Mouse (Mus musculus) forebrain, embryonic 11.5 days (tissue): ENCODE measurements around the gene Gnat3. TPM values are rescaled to one million over a fixed set of nuclear protein-coding genes. Genes with fewer than 3 reads are reported as not detected.

Experiments used
- ATAC-seq: fragments of 200-750 bp; cut with Nextera tagmentation; replicated peaks from 2 replicates; pipeline ENCODE4 v1.8.0; 2017; ENCODE audit warnings: moderate TSS enrichment; ENCODE audit not compliant: low FRiP score
- DNase-seq: peaks from one replicate; pipeline ENCODE4 v3.0.0-alpha.2; 2017; ENCODE audit warnings: low spot score
- H3K27ac ChIP-seq: fragments of 300-500 bp; sonication (generic); 2 replicates; pipeline ENCODE4 v1.5.1; 2014; ENCODE audit warnings: low read depth, low read length
- H3K27me3 ChIP-seq: fragments of 300-500 bp; sonication (generic); 2 replicates; pipeline ENCODE4 v1.6.1; 2014; ENCODE audit warnings: mild to moderate bottlenecking, low read length, mixed read lengths; ENCODE audit not compliant: control insufficient read depth, insufficient read depth
- H3K36me3 ChIP-seq: fragments of 300-500 bp; sonication (generic); 2 replicates; pipeline ENCODE4 v1.6.1; 2014; ENCODE audit warnings: mild to moderate bottlenecking, low read length, moderate library complexity, mixed read lengths; ENCODE audit not compliant: control insufficient read depth, insufficient read depth
- H3K4me1 ChIP-seq: fragments of 300-500 bp; sonication (generic); replicated peaks from 2 replicates; pipeline ENCODE4 v1.6.1; 2014; ENCODE audit warnings: low read length, mixed read lengths; ENCODE audit not compliant: control insufficient read depth, insufficient read depth
- H3K4me2 ChIP-seq: fragments of 300-500 bp; sonication (generic); 2 replicates; pipeline ENCODE4 v1.6.1; 2014; ENCODE audit warnings: low read depth, mild to moderate bottlenecking, low read length, moderate library complexity, mixed read lengths; ENCODE audit not compliant: severe bottlenecking
- H3K4me3 ChIP-seq: fragments of 300-500 bp; sonication (generic); 2 replicates; pipeline ENCODE4 v1.5.1; 2014; ENCODE audit warnings: low read depth, low read length
- H3K9ac ChIP-seq: fragments of 300-500 bp; sonication (generic); 2 replicates; pipeline ENCODE4 v1.6.1; 2014; ENCODE audit warnings: low read length
- H3K9me3 ChIP-seq: fragments of 300-500 bp; sonication (generic); 2 replicates; pipeline ENCODE4 v1.6.1; 2016; ENCODE audit warnings: low read length, mixed read lengths; ENCODE audit not compliant: control insufficient read depth
- WGBS: fragments of 180-500 bp; shearing (Covaris S2); extraction: QIAGEN DNeasy Blood & Tissue Kit; methylation state at CpG from one replicate; pipeline ENCODE4 v1.1.7; 2014; 5-methylcytosine and 5-hydroxymethylcytosine counted together
- polyA plus RNA-seq: library from polyadenylated mRNA; unstranded; fragments of >200 nt; fragmentation: Nextera tagmentation; extraction: Ambion mirVana; gene quantifications from 2 replicates; pipeline ENCODE4 v1.2.1, GENCODE M21; 2014

Gnat3 gene
- polyA plus RNA-seq, 1 experiment from 2014 or later: not detected

DNA sequence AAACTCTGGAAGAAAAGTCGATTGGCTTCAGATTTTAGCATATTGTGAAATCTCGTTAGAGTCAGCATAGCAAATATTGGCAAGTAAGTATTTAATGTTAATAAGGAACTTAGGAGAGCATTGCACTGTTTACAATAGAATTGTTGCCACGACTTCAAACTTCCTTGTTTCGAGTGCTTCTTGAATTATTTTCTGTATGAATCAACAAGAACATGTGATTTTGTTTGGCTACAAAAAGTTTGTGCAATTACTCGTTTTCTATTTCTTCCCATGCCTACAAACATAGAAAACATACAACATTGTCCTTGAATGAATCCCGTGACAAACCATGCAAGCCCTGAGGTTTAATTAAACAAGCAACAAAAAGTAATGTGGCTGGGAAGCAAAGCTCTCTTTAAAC lies 37.8 kb downstream of the Gnat3 start:
- no peaks in the 10 kb centered on the region for H3K27me3 ChIP-seq
- DNase-seq: no peak
- no peak overlapping the region for H3K4me2 ChIP-seq
- H3K4me1 ChIP-seq: no peaks in the 10 kb centered on the region
- no peaks in the 10 kb centered on the region for H3K9me3 ChIP-seq
- no peaks in the 10 kb centered on the region for H3K36me3 ChIP-seq
- H3K4me3 ChIP-seq: no peak overlapping the region
- WGBS: 69% methylated on average over 6 of the region's 6 CpGs
- ATAC-seq: no peak
- no peak overlapping the region for H3K9ac ChIP-seq
- no peak overlapping the region for H3K27ac ChIP-seq

DNA sequence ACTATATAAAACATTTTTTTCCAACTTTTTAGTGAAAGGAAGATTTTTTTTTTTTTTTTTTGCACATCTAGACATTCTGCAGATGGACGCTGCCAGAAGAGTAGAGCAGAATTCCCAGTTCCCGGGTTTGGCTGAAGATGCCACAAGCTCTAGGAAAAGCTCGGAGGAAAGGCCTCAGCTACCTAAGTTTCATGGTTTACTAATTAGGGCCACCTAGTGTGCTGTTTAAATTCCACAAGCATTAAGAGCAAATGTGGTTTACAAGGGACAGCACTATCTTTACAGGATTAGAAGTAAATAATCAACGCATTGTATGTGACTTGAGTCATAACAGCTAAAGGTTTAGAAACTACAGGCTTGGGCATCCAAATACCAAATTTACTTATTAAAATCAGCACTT lies 39.3 kb downstream of the Gnat3 start:
- Histone ChIP-seq H3K36me3 (no peaks in the 10 kb centered on the region), H3K27ac (no peak overlapping the region), H3K4me3 (no peak overlapping the region), H3K4me2 (no peak overlapping the region), H3K9me3 (no peaks in the 10 kb centered on the region), H3K27me3 (no peaks in the 10 kb centered on the region), H3K4me1 (no peaks in the 10 kb centered on the region), H3K9ac (no peak overlapping the region)
- no peak for DNase-seq
- ATAC-seq: no peak
- 20% methylated on average over 4 of the region's 4 CpGs for WGBS

DNA sequence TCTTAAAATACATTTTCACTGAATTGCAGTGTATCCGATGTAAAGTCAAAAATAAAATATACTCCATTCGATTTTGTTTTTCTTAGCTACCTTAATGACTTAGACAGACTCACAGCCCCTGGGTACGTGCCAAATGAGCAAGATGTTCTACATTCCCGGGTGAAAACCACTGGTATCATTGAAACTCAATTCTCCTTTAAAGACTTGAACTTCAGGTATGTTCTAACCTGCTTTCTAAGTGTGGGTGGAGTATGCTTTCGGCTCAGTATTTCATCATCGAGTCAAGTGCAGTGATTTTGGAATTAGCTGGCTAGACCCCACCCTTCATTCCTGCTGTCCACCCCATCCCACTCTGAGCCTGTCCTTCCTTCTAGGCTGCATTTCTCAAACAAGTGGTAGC lies 41.3 kb downstream of the Gnat3 start:
- no peaks in the 10 kb centered on the region for H3K27me3 ChIP-seq
- ATAC-seq: no peak
- H3K27ac ChIP-seq: no peak overlapping the region
- no peak for DNase-seq
- H3K4me2 ChIP-seq: no peak overlapping the region
- H3K9me3 ChIP-seq: no peaks in the 10 kb centered on the region
- WGBS: 91% methylated on average over 6 of the region's 6 CpGs
- no peaks in the 10 kb centered on the region for H3K4me1 ChIP-seq
- no peaks in the 10 kb centered on the region for H3K36me3 ChIP-seq
- no peak overlapping the region for H3K9ac ChIP-seq
- no peak overlapping the region for H3K4me3 ChIP-seq

DNA sequence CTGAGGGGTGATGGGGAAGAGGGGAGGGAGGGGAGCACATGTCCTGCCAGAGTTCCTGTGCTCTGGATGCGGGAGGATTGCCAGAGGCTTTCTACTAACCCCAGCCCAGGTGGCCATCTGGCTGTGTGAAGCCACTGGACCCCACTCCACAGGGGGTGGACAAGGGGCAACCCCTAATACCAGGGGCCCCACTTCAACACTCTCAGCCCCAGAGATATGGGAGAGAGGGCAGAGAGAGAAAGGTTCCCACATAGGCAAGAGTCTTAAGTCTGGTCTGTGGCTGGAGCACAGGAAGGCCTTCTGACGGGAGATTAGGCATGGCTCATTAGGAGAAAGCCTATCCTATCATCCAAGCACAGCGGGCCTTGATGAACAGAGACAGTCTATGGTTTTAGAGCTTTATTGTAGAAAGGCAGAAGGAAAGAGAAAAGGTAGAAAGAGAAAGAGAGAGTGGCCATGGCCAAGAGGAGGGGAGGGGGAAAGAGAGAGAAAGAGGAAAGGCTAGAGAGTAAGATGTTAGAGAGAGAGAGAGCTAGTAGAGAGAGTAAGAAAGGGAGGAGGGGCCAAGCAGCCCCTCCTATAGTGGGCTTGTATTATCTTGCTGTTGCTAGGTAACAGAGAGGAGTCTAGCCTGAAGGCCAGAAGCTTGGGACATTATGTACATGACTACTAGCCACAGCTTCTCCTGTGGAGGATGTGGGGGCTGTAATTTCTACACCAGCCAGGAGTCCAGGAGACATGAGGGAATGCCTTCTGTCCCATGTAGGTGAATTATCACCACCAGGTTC lies 42.7 kb downstream of the Gnat3 start:
- 56% methylated on average over 3 of the region's 3 CpGs for WGBS
- H3K27me3 ChIP-seq: no peaks in the 10 kb centered on the region
- ATAC-seq (peak; percentile 33; the same call in 1 of the 2 replicates), DNase-seq (no peak)
- H3K9me3 ChIP-seq: no peaks in the 10 kb centered on the region
- H3K27ac ChIP-seq: no peak overlapping the region
- no peak overlapping the region for H3K4me2 ChIP-seq
- no peak overlapping the region for H3K9ac ChIP-seq
- H3K4me1 ChIP-seq: no peaks in the 10 kb centered on the region
- no peak overlapping the region for H3K4me3 ChIP-seq
- H3K36me3 ChIP-seq: no peaks in the 10 kb centered on the region

DNA sequence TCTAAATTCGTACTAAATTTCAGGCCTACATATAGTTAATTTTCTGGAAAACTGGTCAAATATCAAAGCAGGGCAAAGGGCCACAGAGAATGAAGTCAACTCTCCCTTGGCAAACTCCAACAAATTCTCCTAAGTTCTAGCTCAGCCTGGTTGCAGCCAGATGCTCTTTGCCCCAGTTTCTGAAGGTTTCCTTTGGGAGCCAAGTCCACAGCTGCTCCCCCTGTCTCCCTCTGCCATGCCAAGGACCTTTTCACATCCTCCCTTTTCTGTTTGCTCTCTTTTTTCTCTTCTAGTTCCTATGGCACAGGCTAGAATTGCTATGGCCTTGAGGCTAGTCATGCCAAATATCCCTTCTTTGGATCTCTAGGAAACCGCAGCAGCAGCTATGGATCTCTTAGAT lies 43.8 kb downstream of the Gnat3 start:
- no peaks in the 10 kb centered on the region for H3K9me3 ChIP-seq
- 86% methylated on average over 2 of the region's 2 CpGs for WGBS
- ATAC-seq (no peak), DNase-seq (no peak)
- no peak overlapping the region for H3K4me3 ChIP-seq
- no peak overlapping the region for H3K9ac ChIP-seq
- H3K4me2 ChIP-seq: no peak overlapping the region
- no peak overlapping the region for H3K27ac ChIP-seq
- H3K36me3 ChIP-seq: no peaks in the 10 kb centered on the region
- no peaks in the 10 kb centered on the region for H3K4me1 ChIP-seq
- H3K27me3 ChIP-seq: no peaks in the 10 kb centered on the region

DNA sequence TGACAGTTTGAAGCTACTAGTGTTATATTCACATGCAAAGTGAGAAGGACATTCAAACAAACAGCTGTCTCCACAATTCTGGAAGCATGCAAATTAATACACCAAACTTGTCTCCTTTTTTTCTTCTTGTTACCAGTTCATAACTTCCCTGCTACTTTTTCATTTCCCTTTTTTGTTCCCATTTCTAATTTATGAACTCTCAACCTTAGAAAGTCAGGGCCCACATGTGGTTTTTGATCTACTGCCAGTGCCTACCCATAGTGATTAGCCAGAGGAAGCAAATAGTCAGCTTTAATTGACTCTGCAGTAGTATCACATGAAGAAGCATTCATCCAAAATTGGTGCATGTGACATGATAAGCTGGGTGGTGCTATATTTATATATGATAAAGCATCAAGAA lies 44.7 kb downstream of the Gnat3 start:
- Histone ChIP-seq H3K9me3 (no peaks in the 10 kb centered on the region), H3K9ac (no peak overlapping the region), H3K36me3 (no peaks in the 10 kb centered on the region), H3K4me1 (no peaks in the 10 kb centered on the region), H3K27ac (no peak overlapping the region), H3K27me3 (no peaks in the 10 kb centered on the region), H3K4me2 (no peak overlapping the region), H3K4me3 (no peak overlapping the region)
- ATAC-seq (no peak), DNase-seq (no peak)

DNA sequence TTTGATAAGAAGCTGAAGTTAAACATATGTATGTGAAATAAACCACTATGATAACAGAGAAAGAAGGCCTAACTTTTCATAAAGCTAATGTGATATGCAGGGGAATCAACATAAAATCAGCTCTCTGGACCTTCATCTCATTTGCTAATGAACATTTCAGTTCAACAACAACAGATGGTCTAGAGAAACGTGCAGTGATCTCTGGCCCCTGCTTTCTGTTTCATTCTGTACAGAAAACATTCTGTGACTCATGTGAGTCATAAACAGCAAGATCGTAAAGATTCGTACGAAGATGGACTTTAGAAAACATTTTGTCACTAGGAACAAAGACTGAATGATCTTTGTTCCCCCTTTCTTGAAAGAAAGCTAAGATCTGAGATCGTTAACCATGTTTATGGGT lies 48.0 kb downstream of the Gnat3 start:
- H3K36me3 ChIP-seq: no peaks in the 10 kb centered on the region
- H3K4me1 ChIP-seq: no peaks in the 10 kb centered on the region
- no peak for ATAC-seq
- no peaks in the 10 kb centered on the region for H3K27me3 ChIP-seq
- no peak overlapping the region for H3K4me3 ChIP-seq
- no peak overlapping the region for H3K9ac ChIP-seq
- 65% methylated on average over 5 of the region's 5 CpGs for WGBS
- DNase-seq: no peak
- H3K9me3 ChIP-seq: no peaks in the 10 kb centered on the region
- H3K4me2 ChIP-seq: no peak overlapping the region
- H3K27ac ChIP-seq: no peak overlapping the region

DNA sequence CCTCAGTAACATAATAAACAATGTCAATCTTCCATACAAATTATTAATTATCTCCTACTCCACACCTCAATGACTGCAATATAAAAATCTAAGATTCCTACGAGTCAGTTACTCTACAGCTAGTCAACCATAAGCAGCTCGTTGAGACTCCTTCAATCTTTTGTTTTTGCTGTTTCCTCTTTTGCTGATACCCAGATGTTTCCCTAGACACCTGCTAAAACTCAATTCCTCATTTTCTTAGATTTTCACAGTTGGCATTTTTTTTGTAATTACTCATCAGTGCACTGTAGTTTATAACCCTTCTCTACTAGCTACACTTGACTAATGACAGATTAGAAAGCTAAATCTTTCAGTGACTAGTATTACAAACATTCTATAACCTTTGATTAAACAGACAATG lies 50.8 kb downstream of the Gnat3 start:
- ATAC-seq: no peak
- WGBS: 77% methylated on average over 2 of the region's 2 CpGs
- no peak overlapping the region for H3K4me2 ChIP-seq
- H3K4me1 ChIP-seq: no peaks in the 10 kb centered on the region
- no peaks in the 10 kb centered on the region for H3K9me3 ChIP-seq
- no peak for DNase-seq
- no peaks in the 10 kb centered on the region for H3K36me3 ChIP-seq
- no peak overlapping the region for H3K27ac ChIP-seq
- H3K9ac ChIP-seq: no peak overlapping the region
- H3K4me3 ChIP-seq: no peak overlapping the region
- H3K27me3 ChIP-seq: no peaks in the 10 kb centered on the region

DNA sequence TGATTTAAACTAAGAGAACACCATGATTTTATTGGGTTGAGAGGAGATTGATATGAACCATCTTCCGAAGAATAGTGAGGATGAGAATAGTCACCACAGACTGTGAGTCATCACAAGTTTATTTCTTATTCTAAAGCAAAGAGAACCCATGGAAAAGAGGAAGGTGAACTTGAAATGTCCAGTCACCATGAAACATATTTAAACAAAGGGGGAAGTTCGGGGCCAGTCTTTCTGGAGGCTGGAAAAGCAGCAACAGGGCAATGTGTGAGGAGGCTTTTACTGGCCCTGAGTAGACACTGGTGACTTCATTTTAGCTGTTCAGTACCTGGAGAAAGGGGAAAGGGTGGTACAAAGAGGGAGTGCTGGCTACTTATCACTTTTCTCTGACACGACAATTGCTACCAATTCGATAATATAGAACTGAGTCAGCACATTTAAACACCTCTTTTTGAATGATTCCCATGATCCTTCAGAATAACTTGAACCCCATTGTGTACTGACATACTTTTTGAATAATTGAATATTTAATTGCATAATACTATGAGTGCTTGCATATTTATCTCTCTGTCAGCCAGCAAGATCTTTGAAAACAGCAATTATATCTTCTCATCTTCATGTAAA lies 52.0 kb downstream of the Gnat3 start:
- WGBS: 90% methylated on average over 4 of the region's 4 CpGs
- ATAC-seq: no peak
- H3K36me3 ChIP-seq: no peaks in the 10 kb centered on the region
- no peak overlapping the region for H3K27ac ChIP-seq
- no peaks in the 10 kb centered on the region for H3K9me3 ChIP-seq
- H3K4me2 ChIP-seq: no peak overlapping the region
- no peaks in the 10 kb centered on the region for H3K4me1 ChIP-seq
- H3K27me3 ChIP-seq: no peaks in the 10 kb centered on the region
- no peak for DNase-seq
- H3K4me3 ChIP-seq: no peak overlapping the region
- no peak overlapping the region for H3K9ac ChIP-seq
